Mouse (Mus musculus) heart, postnatal 36 days (tissue): ENCODE measurements around the gene Iqcf5. TPM values are rescaled to one million over a fixed set of nuclear protein-coding genes. Genes with fewer than 3 reads are reported as not detected.
"Not testable (repeated sequence)": the region's sequence is repeated elsewhere in the genome, so short reads cannot be mapped to it uniquely, and the experiment has no call there.

ENCODE experiments used
- DNase-seq, 2 experiments: peaks; one replicate each; pipeline ENCODE4 v3.0.0; 2021 to 2022
- intact Hi-C: fragments of 180-260 bp; cut with DNase I; formaldehyde crosslinking; loops from one replicate; pipeline ENCODE4 v1.15.1; 2025
- total RNA-seq, 2 experiments: library from RNA; stranded (reverse); gene quantifications; 2 replicates each; pipeline ENCODE4 v1.2.3; 2021

Iqcf5 gene
- total RNA-seq, 2 experiments from 2014 or later = not detected

- intact Hi-C loops = loop anchor here (2.0 to 5.0 kb wide), 4 partner anchors 106 to 321 kb away; partner anchors contain the start of gene Glyctk
- DNase-seq = no peak
These were observed 36.3 kb upstream of the Iqcf5 start for GRCm38 (mm10) chr9:106478101-106478500.

GRCm38 (mm10) chr9:106480541-106480940, 33.8 kb upstream of the Iqcf5 start:
- no peak for DNase-seq
- intact Hi-C loops = no loop called here

GRCm38 (mm10) chr9:106481075-106481474, 33.3 kb upstream of the Iqcf5 start:
- intact Hi-C loops = no loop called here
- no peak for DNase-seq

GRCm38 (mm10) chr9:106481676-106482075, 32.7 kb upstream of the Iqcf5 start:
- no peak for DNase-seq
- intact Hi-C loops = no loop called here

- DNase-seq = no peak
- intact Hi-C loops = no loop called here
These were observed 31.7 kb upstream of the Iqcf5 start for GRCm38 (mm10) chr9:106482578-106483115.

- intact Hi-C loops = no loop called here
- DNase-seq = no peak
These were observed 31.2 kb upstream of the Iqcf5 start for GRCm38 (mm10) chr9:106483136-106483535.

- no peak for DNase-seq
- intact Hi-C loops = no loop called here
These were observed 30.8 kb upstream of the Iqcf5 start for GRCm38 (mm10) chr9:106483606-106484005.

GRCm38 (mm10) chr9:106485076-106485475, 29.3 kb upstream of the Iqcf5 start:
- no peak for DNase-seq
- intact Hi-C loops = no loop called here

GRCm38 (mm10) chr9:106487602-106488001, 26.8 kb upstream of the Iqcf5 start:
- DNase-seq, intact Hi-C loops: not testable (repeated sequence)

- no peak for DNase-seq
- intact Hi-C loops = no loop called here
These were observed 14.7 kb upstream of the Iqcf5 start, which contains the start of gene Iqcf1 for GRCm38 (mm10) chr9:106499667-106500066. TSS of gene Iqcf1 (plus strand) at chr9:106499967.

- intact Hi-C loops = no loop called here
- no peak for DNase-seq
These were observed 12.5 kb upstream of the Iqcf5 start for GRCm38 (mm10) chr9:106501846-106502245.

GRCm38 (mm10) chr9:106504246-106504645, 10.1 kb upstream of the Iqcf5 start:
- intact Hi-C loops = no loop called here
- no peak for DNase-seq

- intact Hi-C loops = no loop called here
These were observed 5.0 kb upstream of the Iqcf5 start for GRCm38 (mm10) chr9:106509356-106509755.

GRCm38 (mm10) chr9:106512729-106513450, 1.5 kb upstream of the Iqcf5 start:
- no peak for DNase-seq
- intact Hi-C loops = no loop called here

More at GRCm38 (mm10) chr9:106509356-106509755, 5.0 kb upstream of the Iqcf5 start:
- no peak for DNase-seq

- DNase-seq = no peak
- intact Hi-C loops = no loop called here
These were observed 807 bp upstream of the Iqcf5 start for GRCm38 (mm10) chr9:106513566-106513965.

- no peak for DNase-seq
- intact Hi-C loops = loop anchor here (5.0 kb wide), 1 partner anchor 837 kb away; no protein-coding TSS in a partner anchor
These were observed 5.1 kb downstream of the Iqcf5 start for GRCm38 (mm10) chr9:106519433-106519832.

GRCm38 (mm10) chr9:106519909-106520308, 5.5 kb downstream of the Iqcf5 start:
- intact Hi-C loops = loop anchor here (5.0 kb wide), 1 partner anchor 838 kb away; no protein-coding TSS in a partner anchor
- DNase-seq = no peak

GRCm38 (mm10) chr9:106531833-106532232, 17.5 kb downstream of the Iqcf5 start:
- intact Hi-C loops = no loop called here
- no peak for DNase-seq

GRCm38 (mm10) chr9:106534296-106534695, 19.9 kb downstream of the Iqcf5 start:
- no peak for DNase-seq
- intact Hi-C loops = no loop called here

- DNase-seq = no peak
- intact Hi-C loops = no loop called here
These were observed 20.6 kb downstream of the Iqcf5 start for GRCm38 (mm10) chr9:106534975-106535374.

GRCm38 (mm10) chr9:106561531-106561930, 47.2 kb downstream of the Iqcf5 start, which contains the start of gene Iqcf3:
TSS of gene Iqcf3 (minus strand) at chr9:106561631.
- intact Hi-C loops = no loop called here
- DNase-seq = no peak

GRCm38 (mm10) chr9:106562291-106562690, 47.9 kb downstream of the Iqcf5 start:
- intact Hi-C loops = no loop called here
- DNase-seq = no peak
